Mouse (Mus musculus) midbrain, embryonic 10.5 days (tissue): Measurements from ENCODE around the gene Smim17. TPM values are rescaled to one million over a fixed set of nuclear protein-coding genes. Genes with fewer than 3 reads are reported as not detected.
"Not testable (repeated sequence)": the region's sequence is repeated elsewhere in the genome, so short reads cannot be mapped to it uniquely, and the experiment has no call there.

ENCODE experiments used
- DNase-seq: peaks from one replicate; pipeline ENCODE4 v3.0.0-alpha.2; 2017; ENCODE audit warnings: low spot score
- H3K27ac ChIP-seq: fragments of 300-500 bp; sonication (generic); replicated peaks from 2 replicates; pipeline ENCODE4 v1.5.1; 2016; ENCODE audit warnings: mild to moderate bottlenecking
- H3K27me3 ChIP-seq: fragments of 300-500 bp; sonication (generic); 2 replicates; pipeline ENCODE4 v1.6.1; 2016; ENCODE audit warnings: low read depth, mild to moderate bottlenecking; ENCODE audit not compliant: poor library complexity, severe bottlenecking
- H3K36me3 ChIP-seq: fragments of 300-500 bp; sonication (generic); 2 replicates; pipeline ENCODE4 v1.6.1; 2016; ENCODE audit warnings: mild to moderate bottlenecking, moderate library complexity
- H3K4me1 ChIP-seq: fragments of 300-500 bp; sonication (generic); 2 replicates; pipeline ENCODE4 v1.6.1; 2016
- H3K4me3 ChIP-seq: fragments of 300-500 bp; sonication (generic); 2 replicates; pipeline ENCODE4 v1.5.1; 2016; ENCODE audit warnings: mild to moderate bottlenecking, moderate library complexity
- H3K9me3 ChIP-seq: fragments of 300-500 bp; sonication (generic); replicated peaks from 2 replicates; pipeline ENCODE4 v1.6.1; 2016; ENCODE audit warnings: mild to moderate bottlenecking
- WGBS: fragments of 180-500 bp; shearing (Covaris S2); methylation state at CpG from one replicate; pipeline ENCODE4 v1.1.7; 2016; 5-methylcytosine and 5-hydroxymethylcytosine counted together
- polyA plus RNA-seq: library from polyadenylated mRNA; unstranded; fragments of >200 nt; fragmentation: Nextera tagmentation; extraction: Ambion mirVana; gene quantifications from 2 replicates; pipeline ENCODE4 v1.2.1, GENCODE M21; 2016

The Smim17 gene
- polyA plus RNA-seq, 1 experiment from 2014 or later = 0.48 TPM

DNA sequence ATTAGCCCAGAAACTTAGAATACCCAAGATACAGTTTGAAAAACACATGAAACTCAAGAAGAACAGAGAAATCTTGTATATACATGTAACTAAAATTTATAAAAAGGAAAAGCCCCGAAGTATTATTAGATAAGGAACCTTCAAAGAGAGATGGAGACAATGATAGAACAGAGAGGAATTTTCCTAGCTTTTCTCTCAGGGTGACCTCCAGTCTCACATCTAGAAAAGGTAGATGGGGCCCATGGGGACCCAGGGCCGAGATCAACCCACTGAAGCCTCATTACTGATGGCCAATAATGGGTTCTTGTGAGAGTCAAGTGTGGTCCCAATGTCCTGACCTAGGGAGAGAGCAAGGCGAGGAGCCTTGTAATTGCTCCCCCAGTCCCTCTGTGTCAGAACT, 39.9 kb downstream of the Smim17 start, which contains the start of gene Olfr1344:
Gene Olfr1344, plus strand, starts transcription at position 301 of the 400 bp plus-strand sequence.
- Histone ChIP-seq H3K4me1 (peaks cover 15% of the 10 kb centered on the region), H3K27ac (no peak within 1 kb of the TSS), H3K4me3 (no peak within 1 kb of the TSS), H3K36me3 (no peaks in the 10 kb centered on the region), H3K9me3 (0 out of 2 replicates have a peak, but pooled peaks cover 6% of the 10 kb centered on the region), H3K27me3 (no peaks in the 10 kb centered on the region)
- DNase-seq = no peak
- 84% methylated on average over 3 of the region's 3 CpGs for WGBS

DNA sequence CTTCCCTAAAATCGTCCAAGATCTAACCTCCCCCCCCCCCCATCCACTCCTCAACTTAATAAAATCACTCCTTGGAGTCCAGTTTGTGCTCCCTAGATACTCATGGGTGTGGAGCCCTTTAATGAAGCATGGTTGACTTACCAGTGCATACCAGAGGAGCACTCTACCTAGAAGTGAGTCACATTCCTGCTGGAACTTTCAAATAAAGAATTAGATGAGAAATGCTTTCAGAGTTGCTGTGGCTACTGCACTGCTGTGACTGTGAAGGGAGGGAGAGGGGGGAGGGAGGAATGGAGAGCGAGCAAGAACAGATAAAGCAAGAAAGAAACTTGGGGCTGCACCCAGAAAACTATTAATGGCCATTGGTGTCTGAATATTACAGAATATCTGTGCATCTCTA, 42.7 kb downstream of the Smim17 start:
- DNase-seq = no peak
- Histone ChIP-seq H3K27me3 (no peaks in the 10 kb centered on the region), H3K4me3 (no peak overlapping the region), H3K27ac (no peak overlapping the region), H3K9me3 (0 out of 2 replicates have a peak, but pooled peaks cover 6% of the 10 kb centered on the region), H3K36me3 (no peaks in the 10 kb centered on the region), H3K4me1 (no peaks in the 10 kb centered on the region; the same call in 1 of the 2 replicates)
- WGBS = 60% methylated on average over 2 of the region's 2 CpGs

DNA sequence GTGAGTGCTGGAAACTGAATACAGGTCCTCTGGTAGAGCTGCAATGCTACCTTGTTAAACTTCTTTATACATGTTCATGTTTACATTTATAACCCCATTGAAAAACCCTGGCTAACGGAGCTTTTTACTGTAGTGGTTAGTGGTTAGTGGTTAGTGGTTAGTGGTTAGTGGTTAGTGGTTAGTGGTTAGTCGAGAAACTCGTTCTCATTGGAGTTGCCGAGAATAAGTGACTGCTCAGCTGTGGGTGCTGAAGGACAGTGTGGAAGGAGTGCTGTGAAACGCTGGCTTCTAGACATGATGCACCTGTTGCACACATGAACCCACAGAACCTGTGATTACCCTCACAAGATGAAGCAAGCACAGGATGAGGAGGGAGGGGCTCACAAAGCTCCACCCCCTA, 49.3 kb downstream of the Smim17 start:
- Histone ChIP-seq H3K9me3 (peaks cover 16% of the 10 kb centered on the region; the same call in 1 of the 2 replicates), H3K4me1 (no peaks in the 10 kb centered on the region), H3K4me3 (no peak overlapping the region), H3K27me3 (no peaks in the 10 kb centered on the region), H3K27ac (no peak overlapping the region), H3K36me3 (no peaks in the 10 kb centered on the region)
- WGBS = 89% methylated on average over 5 of the region's 5 CpGs
- DNase-seq = no peak

DNA sequence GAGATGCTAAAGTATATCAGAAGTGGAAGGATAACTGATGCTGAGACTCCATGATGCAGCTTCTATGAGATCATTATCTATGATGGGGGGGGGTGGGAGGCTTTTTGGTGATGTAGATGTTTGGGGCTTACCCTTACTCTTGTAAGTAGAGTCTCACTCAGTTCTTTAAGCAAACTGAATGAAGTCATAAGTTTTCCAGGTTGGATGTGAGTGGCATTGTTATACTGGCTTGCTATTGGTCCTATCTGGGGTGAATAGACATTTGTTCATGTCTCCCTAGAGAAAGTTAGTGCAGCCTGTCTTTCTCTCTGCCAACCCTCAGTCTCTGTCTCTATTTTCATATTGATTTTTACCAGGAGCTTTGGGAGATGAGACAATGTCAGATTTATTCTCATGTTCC, 57.4 kb downstream of the Smim17 start, which contains the start of gene Olfr1336:
Gene Olfr1336, plus strand, starts transcription at position 301 of the 400 bp plus-strand sequence.
- H3K27ac ChIP-seq = no peak within 1 kb of the TSS
- H3K27me3 ChIP-seq = no peaks in the 10 kb centered on the region
- H3K9me3 ChIP-seq = peaks cover 17% of the 10 kb centered on the region
- no peak for DNase-seq
- H3K4me1 ChIP-seq = no peaks in the 10 kb centered on the region
- H3K4me3 ChIP-seq = no peak within 1 kb of the TSS
- H3K36me3 ChIP-seq = no peaks in the 10 kb centered on the region

DNA sequence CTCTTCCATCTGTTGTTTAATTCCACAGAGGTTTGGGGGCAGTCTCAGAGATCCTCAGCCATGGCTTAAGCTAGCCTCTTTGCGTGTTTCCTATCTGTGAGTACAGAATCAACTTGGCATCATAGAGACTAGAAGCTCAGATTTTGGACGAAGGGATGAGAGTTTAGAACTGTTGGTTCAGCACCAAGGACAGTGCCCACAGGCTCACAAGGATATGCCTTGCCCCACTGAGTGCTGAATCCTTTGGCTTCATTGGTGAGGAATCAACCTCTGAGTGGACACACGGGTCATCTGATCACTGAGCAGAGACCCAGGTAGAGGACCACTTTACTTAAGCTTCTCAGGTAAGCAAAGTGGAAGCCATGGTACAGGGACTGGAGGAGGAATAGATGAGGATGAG, 57.9 kb downstream of the Smim17 start:
- Histone ChIP-seq H3K9me3 (peaks cover 21% of the 10 kb centered on the region), H3K4me3 (no peak overlapping the region), H3K27ac (no peak overlapping the region), H3K27me3 (no peaks in the 10 kb centered on the region), H3K36me3 (no peaks in the 10 kb centered on the region), H3K4me1 (no peaks in the 10 kb centered on the region)
- DNase-seq = no peak
- 55% methylated on average over 3 of the region's 3 CpGs for WGBS

DNA sequence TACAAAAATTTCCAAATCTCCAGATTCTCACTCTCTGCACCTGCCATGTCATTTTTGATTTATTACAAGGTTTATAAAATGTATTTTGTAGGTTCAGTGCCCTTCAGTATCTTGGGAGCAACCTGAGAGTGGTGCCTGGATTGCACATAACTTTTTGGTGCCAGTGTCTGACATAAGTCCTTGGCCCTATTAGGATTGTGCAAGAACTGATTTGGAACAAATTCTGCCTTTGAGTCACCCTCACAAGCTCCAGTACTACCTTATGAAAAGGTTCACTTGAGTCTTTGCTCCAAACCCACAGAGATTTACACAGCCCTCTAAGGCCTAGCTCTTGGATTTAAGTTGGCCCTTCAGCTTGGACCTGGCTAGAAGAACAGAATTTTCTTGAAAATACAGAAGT, 68.4 kb downstream of the Smim17 start, which contains the start of gene Olfr1346:
Gene Olfr1346, plus strand, starts transcription at position 151 of the 400 bp plus-strand sequence.
- Histone ChIP-seq H3K36me3 (no peaks in the 10 kb centered on the region), H3K4me1 (no peaks in the 10 kb centered on the region), H3K9me3 (0 out of 2 replicates have a peak, but pooled peaks cover 7% of the 10 kb centered on the region), H3K27me3 (no peaks in the 10 kb centered on the region), H3K27ac (no peak within 1 kb of the TSS), H3K4me3 (no peak within 1 kb of the TSS)
- no peak for DNase-seq

DNA sequence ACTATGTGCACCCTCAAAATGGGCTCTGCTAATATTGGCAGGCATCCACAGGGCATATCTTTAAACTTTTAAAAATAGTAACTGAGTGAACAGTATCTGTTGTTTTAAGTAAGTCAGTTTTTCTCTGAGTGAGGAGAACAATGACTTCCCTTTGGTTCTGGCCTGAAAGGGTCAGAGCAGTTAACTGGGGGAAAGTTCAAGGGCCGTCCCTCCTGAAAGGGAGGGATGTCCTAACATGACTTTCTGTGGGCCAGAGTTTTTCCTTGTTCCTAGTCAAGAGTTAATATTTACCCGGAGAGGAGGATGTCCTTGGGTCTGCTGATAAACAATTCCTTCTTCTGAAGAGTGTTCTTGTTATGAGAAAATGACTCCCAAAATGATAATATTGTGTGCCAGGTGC, 79.1 kb downstream of the Smim17 start:
- H3K36me3 ChIP-seq, H3K4me1 ChIP-seq, H3K4me3 ChIP-seq, H3K27me3 ChIP-seq, DNase-seq, H3K27ac ChIP-seq: not testable (repeated sequence)
- WGBS = 88% methylated on average over 2 of the region's 2 CpGs
- peaks cover 44% of the 10 kb centered on the region for H3K9me3 ChIP-seq

Other genes starting within 250 kb of the Smim17 start
- gene Zfp787, start 242.7 kb upstream of the Smim17 start, polyA plus RNA-seq = 25.0 and 27.3 TPM in 2 replicates
- gene Zfp444, start 226.5 kb upstream of the Smim17 start, polyA plus RNA-seq = 81.8 and 86.1 TPM in 2 replicates
- gene Galp, start 201.6 kb upstream of the Smim17 start, polyA plus RNA-seq = not detected in 2 replicates
- not detected in 2 replicates for gene Zscan5b, start 176.4 kb upstream of the Smim17 start, polyA plus RNA-seq
- not detected in 2 replicates for gene Epp13, start 146.0 kb upstream of the Smim17 start, polyA plus RNA-seq
- gene Zfp667, start 112.1 kb upstream of the Smim17 start, polyA plus RNA-seq = 6.3 and 7.7 TPM in 2 replicates
- 5.2 and 8.0 TPM in 2 replicates for gene Zfp583, start 67.4 kb upstream of the Smim17 start, polyA plus RNA-seq
- gene Gm3854, start 55.0 kb upstream of the Smim17 start, polyA plus RNA-seq = 2.9 and 3.9 TPM in 2 replicates
- 1.8 and 2.7 TPM in 2 replicates for gene Zfp78, start 35.4 kb upstream of the Smim17 start, polyA plus RNA-seq
- 10.2 and 12.7 TPM in 2 replicates for gene Zfp28, start 15.4 kb upstream of the Smim17 start, polyA plus RNA-seq
- gene Gm20715, start 11.6 kb downstream of the Smim17 start, polyA plus RNA-seq = not detected in 2 replicates
- gene Olfr1344, start 40.0 kb downstream of the Smim17 start, polyA plus RNA-seq = 0.19 TPM in 1 of 2 replicates, not detected in the other
- not detected in 2 replicates for gene Olfr1336, start 57.5 kb downstream of the Smim17 start, polyA plus RNA-seq
- gene Olfr1346, start 68.4 kb downstream of the Smim17 start, polyA plus RNA-seq = not detected in 2 replicates
- gene Olfr5, start 88.2 kb downstream of the Smim17 start, polyA plus RNA-seq = not detected in 2 replicates
- gene Olfr1347, start 101.0 kb downstream of the Smim17 start, polyA plus RNA-seq = not detected in 2 replicates
- gene Olfr1348, start 110.0 kb downstream of the Smim17 start, polyA plus RNA-seq = not detected in 2 replicates
- not detected in 2 replicates for gene Olfr1349, start 124.2 kb downstream of the Smim17 start, polyA plus RNA-seq
- gene Olfr1350, start 166.1 kb downstream of the Smim17 start, polyA plus RNA-seq = not detected in 2 replicates